Mouse (Mus musculus): ENCODE measurements around the gene Cycs. TPM values are rescaled to one million over a fixed set of nuclear protein-coding genes. Genes with fewer than 3 reads are reported as not detected.

Cycs gene
- polyA plus RNA-seq, 1 experiment, result 1.0 TPM

DNA sequence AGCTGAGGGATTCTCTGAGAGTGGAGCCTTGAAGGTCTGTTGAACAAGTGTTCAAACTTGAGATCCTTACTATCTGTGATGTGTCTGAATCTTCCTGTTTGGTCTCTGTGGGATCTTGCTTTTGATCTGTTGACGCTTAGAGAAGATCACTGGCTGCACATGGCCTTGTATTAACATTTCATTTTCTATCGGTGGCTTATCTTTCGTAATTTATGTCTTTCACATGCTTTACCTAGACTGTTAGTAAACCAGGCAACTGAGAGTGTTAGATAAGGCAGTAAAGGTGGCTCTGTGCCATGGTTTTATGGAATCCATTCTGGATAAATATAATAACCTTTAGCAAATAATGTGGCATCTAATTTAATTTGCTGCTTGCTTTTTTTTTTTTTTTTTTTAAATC lies 23.9 kb upstream of the Cycs start:
- no peak overlapping the region for H3K27ac ChIP-seq (ENCODE audit: insufficient read depth, low read depth, low read length)
- TF ChIP-seq POLR2A (IDR thresholded peaks at IDR 0.05; ENCODE audit: low read depth, low read length) (no peak), CTCF (IDR thresholded peaks at IDR 0.05; ENCODE audit: extremely low read depth, insufficient read length, insufficient replicate concordance, low read depth, low read length) (no peak)
- no peaks in the 10 kb centered on the region for H3K36me3 ChIP-seq (ENCODE audit: control insufficient read depth, insufficient read depth, low read length)
- H3K4me1 ChIP-seq (ENCODE audit: control insufficient read depth, insufficient read depth, insufficient read length, low read length), result no peaks in the 10 kb centered on the region
- 25% methylated on average over 3 of the region's 3 CpGs for WGBS
- H3K4me3 ChIP-seq (ENCODE audit: low read depth, low read length), result no peak overlapping the region
- no peaks in the 10 kb centered on the region for H3K27me3 ChIP-seq (ENCODE audit: control insufficient read depth, insufficient read depth, low read length)

DNA sequence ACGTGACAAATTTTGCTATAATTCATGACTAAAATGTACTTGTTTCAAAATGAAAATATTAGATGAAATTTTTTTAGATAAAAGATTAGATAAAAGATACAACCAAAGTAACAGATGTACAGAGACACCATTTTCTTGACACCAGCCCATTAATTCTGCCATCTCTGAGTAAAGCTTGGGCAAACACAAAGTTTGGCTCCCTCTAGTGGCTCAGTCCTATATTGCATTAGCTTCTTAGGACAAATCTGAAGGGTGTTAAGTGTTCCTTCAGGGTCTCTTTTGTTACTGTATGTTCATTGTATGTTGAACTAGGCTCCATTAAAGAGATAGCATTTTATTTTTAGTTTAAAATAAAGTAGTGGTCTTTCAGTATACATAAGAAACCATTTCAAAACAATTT lies 21.9 kb upstream of the Cycs start:
- H3K4me1 ChIP-seq (ENCODE audit: control insufficient read depth, insufficient read depth, insufficient read length, low read length), result no peaks in the 10 kb centered on the region
- no peak overlapping the region for H3K27ac ChIP-seq (ENCODE audit: insufficient read depth, low read depth, low read length)
- TF ChIP-seq POLR2A (IDR thresholded peaks at IDR 0.05; ENCODE audit: low read depth, low read length), result no peak
- no peak for TF ChIP-seq CTCF (IDR thresholded peaks at IDR 0.05; ENCODE audit: extremely low read depth, insufficient read length, insufficient replicate concordance, low read depth, low read length)
- H3K4me3 ChIP-seq (ENCODE audit: low read depth, low read length), result no peak overlapping the region
- 98% methylated on average over 1 of the region's 1 CpGs for WGBS
- no peaks in the 10 kb centered on the region for H3K27me3 ChIP-seq (ENCODE audit: control insufficient read depth, insufficient read depth, low read length)
- no peaks in the 10 kb centered on the region for H3K36me3 ChIP-seq (ENCODE audit: control insufficient read depth, insufficient read depth, low read length)

DNA sequence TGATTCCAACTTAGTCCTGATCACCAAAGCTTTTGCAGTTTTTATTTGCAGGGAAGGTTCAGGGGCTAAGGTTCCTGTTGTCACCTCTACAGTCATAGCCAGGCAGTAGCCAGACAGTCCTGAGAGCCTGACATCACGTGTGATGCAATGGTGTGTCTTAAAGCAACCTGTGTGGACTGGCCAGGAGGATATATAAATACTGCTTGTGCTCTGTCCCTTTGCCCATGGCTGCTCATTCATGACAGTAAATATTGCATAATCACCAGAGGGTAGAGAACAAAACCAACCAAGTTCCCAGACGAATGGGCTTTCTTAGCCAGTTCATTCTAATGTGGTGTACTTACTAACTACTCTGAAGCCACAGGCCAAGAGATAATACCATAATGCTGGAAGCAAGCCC lies 21.1 kb upstream of the Cycs start:
- TF ChIP-seq CTCF (IDR thresholded peaks at IDR 0.05; ENCODE audit: extremely low read depth, insufficient read length, insufficient replicate concordance, low read depth, low read length) (no peak), POLR2A (IDR thresholded peaks at IDR 0.05; ENCODE audit: low read depth, low read length) (no peak)
- Histone ChIP-seq H3K27me3 (ENCODE audit: control insufficient read depth, insufficient read depth, low read length) (no peaks in the 10 kb centered on the region), H3K36me3 (ENCODE audit: control insufficient read depth, insufficient read depth, low read length) (no peaks in the 10 kb centered on the region), H3K4me3 (ENCODE audit: low read depth, low read length) (no peak overlapping the region), H3K4me1 (ENCODE audit: control insufficient read depth, insufficient read depth, insufficient read length, low read length) (no peaks in the 10 kb centered on the region), H3K27ac (ENCODE audit: insufficient read depth, low read depth, low read length) (no peak overlapping the region)
- WGBS, result 72% methylated on average over 2 of the region's 2 CpGs

DNA sequence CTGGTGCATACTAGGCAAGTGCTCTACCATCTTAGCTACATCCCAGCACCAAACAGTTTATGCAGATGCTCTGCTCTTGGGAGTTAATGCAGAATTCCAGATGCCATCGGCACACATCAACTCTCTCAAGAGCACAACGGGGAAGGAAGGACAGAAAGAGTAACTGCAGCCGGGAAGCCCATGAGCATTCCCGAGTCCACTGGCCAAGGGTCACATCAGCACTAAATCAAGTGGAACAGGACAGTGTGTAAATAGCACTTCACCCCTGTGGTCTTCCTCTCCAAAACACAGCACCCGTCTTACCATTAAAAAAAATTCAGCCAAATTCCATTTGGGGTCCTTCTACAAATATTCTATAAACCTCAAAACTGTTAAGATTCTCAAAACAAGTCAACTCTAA lies 20.0 kb upstream of the Cycs start:
- no peak overlapping the region for H3K27ac ChIP-seq (ENCODE audit: insufficient read depth, low read depth, low read length)
- no peaks in the 10 kb centered on the region for H3K36me3 ChIP-seq (ENCODE audit: control insufficient read depth, insufficient read depth, low read length)
- no peak overlapping the region for H3K4me3 ChIP-seq (ENCODE audit: low read depth, low read length)
- H3K4me1 ChIP-seq (ENCODE audit: control insufficient read depth, insufficient read depth, insufficient read length, low read length), result no peaks in the 10 kb centered on the region
- no peak for TF ChIP-seq CTCF (IDR thresholded peaks at IDR 0.05; ENCODE audit: extremely low read depth, insufficient read length, insufficient replicate concordance, low read depth, low read length)
- no peak for TF ChIP-seq POLR2A (IDR thresholded peaks at IDR 0.05; ENCODE audit: low read depth, low read length)
- H3K27me3 ChIP-seq (ENCODE audit: control insufficient read depth, insufficient read depth, low read length), result no peaks in the 10 kb centered on the region
- 68% methylated on average over 5 of the region's 5 CpGs for WGBS

DNA sequence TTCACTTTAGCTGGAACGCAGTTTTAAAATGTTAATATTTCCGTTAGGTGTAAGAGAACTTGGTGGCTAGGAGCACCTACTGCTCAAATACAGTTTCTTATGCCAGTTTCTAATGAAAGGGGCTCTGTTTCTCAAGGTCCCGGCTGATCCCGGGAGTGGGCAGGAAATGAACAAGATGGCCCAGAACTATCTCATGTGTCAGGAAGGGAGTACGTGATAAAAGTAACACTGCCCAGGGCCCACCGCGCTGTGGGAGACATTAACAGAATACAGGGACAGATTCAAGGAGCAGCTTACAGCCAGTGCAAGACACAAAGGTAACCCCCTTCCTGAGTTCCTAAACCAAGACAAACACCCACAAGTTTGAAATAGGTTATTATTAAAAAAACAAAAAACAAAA lies 19.4 kb upstream of the Cycs start:
- Histone ChIP-seq H3K4me1 (ENCODE audit: control insufficient read depth, insufficient read depth, insufficient read length, low read length) (no peaks in the 10 kb centered on the region), H3K27ac (ENCODE audit: insufficient read depth, low read depth, low read length) (no peak overlapping the region), H3K4me3 (ENCODE audit: low read depth, low read length) (no peak overlapping the region), H3K27me3 (ENCODE audit: control insufficient read depth, insufficient read depth, low read length) (no peaks in the 10 kb centered on the region), H3K36me3 (ENCODE audit: control insufficient read depth, insufficient read depth, low read length) (no peaks in the 10 kb centered on the region)
- TF ChIP-seq POLR2A (IDR thresholded peaks at IDR 0.05; ENCODE audit: low read depth, low read length) (no peak), CTCF (IDR thresholded peaks at IDR 0.05; ENCODE audit: extremely low read depth, insufficient read length, insufficient replicate concordance, low read depth, low read length) (no peak)
- 89% methylated on average over 7 of the region's 7 CpGs for WGBS

DNA sequence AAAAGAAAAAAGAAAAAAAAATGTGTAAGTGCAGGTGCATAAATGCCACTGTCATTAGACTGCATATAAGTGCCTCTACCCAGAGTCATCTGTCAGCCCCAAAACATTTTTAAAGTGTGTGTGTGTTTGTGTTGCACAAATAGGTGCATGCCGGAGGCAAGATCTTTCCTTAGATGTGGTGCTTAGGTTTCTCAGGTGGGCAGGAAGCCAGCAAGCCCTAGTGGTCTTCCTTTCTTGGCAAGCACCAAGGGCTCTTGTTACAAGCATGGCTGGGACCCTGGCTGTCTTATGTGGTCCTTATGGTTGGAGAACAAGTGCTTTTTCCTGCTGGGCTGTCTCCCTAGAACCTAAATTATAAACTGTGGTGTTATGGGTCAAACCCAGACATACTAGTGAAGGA lies 5.3 kb upstream of the Cycs start:
- no peaks in the 10 kb centered on the region for H3K4me1 ChIP-seq (ENCODE audit: control insufficient read depth, insufficient read depth, insufficient read length, low read length)
- H3K36me3 ChIP-seq (ENCODE audit: control insufficient read depth, insufficient read depth, low read length), result no peaks in the 10 kb centered on the region
- no peaks in the 10 kb centered on the region for H3K27me3 ChIP-seq (ENCODE audit: control insufficient read depth, insufficient read depth, low read length)
- no peak overlapping the region for H3K4me3 ChIP-seq (ENCODE audit: low read depth, low read length)
- 76% methylated on average over 1 of the region's 1 CpGs for WGBS
- no peak overlapping the region for H3K27ac ChIP-seq (ENCODE audit: insufficient read depth, low read depth, low read length)
- TF ChIP-seq POLR2A (IDR thresholded peaks at IDR 0.05; ENCODE audit: low read depth, low read length), result no peak
- TF ChIP-seq CTCF (IDR thresholded peaks at IDR 0.05; ENCODE audit: extremely low read depth, insufficient read length, insufficient replicate concordance, low read depth, low read length), result no peak

DNA sequence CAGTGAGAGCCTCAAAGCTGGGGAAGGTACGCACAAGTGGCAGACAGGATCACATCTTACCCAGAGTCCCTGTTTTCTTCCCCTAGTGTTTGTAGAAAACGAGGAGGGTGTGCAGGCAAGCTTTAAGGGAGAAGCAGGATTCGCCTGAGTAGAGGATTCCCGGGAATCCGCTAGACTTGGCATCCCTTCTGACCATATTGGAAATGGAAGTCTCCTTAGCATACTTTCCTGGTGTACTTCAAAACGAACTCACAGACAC lies 588 bp upstream of the Cycs start:
- Histone ChIP-seq H3K4me1 (ENCODE audit: control insufficient read depth, insufficient read depth, insufficient read length, low read length) (no peaks in the 10 kb centered on the region), H3K27ac (ENCODE audit: insufficient read depth, low read depth, low read length) (peak overlapping the region; percentile 71), H3K36me3 (ENCODE audit: control insufficient read depth, insufficient read depth, low read length) (peaks cover 10% of the 10 kb centered on the region), H3K27me3 (ENCODE audit: control insufficient read depth, insufficient read depth, low read length) (no peaks in the 10 kb centered on the region), H3K4me3 (ENCODE audit: low read depth, low read length) (peak overlapping the region; percentile 65)
- TF ChIP-seq CTCF (IDR thresholded peaks at IDR 0.05; ENCODE audit: extremely low read depth, insufficient read length, insufficient replicate concordance, low read depth, low read length) (no peak), POLR2A (IDR thresholded peaks at IDR 0.05; ENCODE audit: low read depth, low read length) (no peak)
- 2% methylated on average over 6 of the region's 6 CpGs for WGBS

DNA sequence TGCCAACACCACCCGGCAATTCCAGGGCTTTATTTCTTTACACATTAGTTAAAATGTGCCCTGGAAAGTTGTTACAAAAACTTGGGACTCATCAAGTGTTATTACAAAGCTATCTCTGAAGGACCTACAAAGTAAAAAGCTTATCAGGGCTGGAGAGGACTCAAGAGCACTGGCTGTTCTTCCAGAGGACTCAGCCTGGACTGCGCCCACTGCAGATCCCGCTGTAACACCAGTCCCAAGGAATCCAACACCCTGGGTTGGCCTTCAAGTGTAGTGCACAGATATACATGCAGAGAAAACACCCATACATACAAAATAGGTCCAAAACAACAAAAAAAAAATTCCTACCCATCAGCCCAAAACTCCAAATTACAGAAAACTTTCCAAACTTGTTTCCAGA lies 2.7 kb downstream of the Cycs start:
- peaks cover 2% of the 10 kb centered on the region; the same call in 1 of the 2 replicates for H3K4me1 ChIP-seq (ENCODE audit: control insufficient read depth, insufficient read depth, insufficient read length, low read length)
- 94% methylated on average over 3 of the region's 3 CpGs for WGBS
- peaks cover 10% of the 10 kb centered on the region for H3K36me3 ChIP-seq (ENCODE audit: control insufficient read depth, insufficient read depth, low read length)
- no peaks in the 10 kb centered on the region for H3K27me3 ChIP-seq (ENCODE audit: control insufficient read depth, insufficient read depth, low read length)
- no peak overlapping the region for H3K4me3 ChIP-seq (ENCODE audit: low read depth, low read length)
- H3K27ac ChIP-seq (ENCODE audit: insufficient read depth, low read depth, low read length), result no peak overlapping the region
- TF ChIP-seq POLR2A (IDR thresholded peaks at IDR 0.05; ENCODE audit: low read depth, low read length) (no peak), CTCF (IDR thresholded peaks at IDR 0.05; ENCODE audit: extremely low read depth, insufficient read length, insufficient replicate concordance, low read depth, low read length) (no peak)
